ENCODE assay signal across 19 mouse cellular contexts in genomic region chr2:71973646-71974045, GRCm38 (mm10). TPM values are rescaled to one million over a fixed set of nuclear protein-coding genes. Genes with fewer than 3 reads are reported as not detected.
DNase-seq lines count a peak whose midpoint lies in the region; ATAC-seq and TF ChIP-seq lines count a peak whose summit lies in the region.
"Had no signal": no experiment of that assay in that cellular context is flagged by ENCODE, and none has a peak within 500 bp of the region (broad histone marks: within the 10 kb centered on the region; RNA-seq: fewer than 3 reads in every experiment).

No protein-coding gene starts in this region.

- no peaks in the 10 kb centered on the region for H3K36me3 ChIP-seq in liver, adult 2 months (ENCODE audit: control insufficient read depth, insufficient read depth, low read length)
- H3K36me3 ChIP-seq in liver, embryonic 12.5 days, result no peaks in the 10 kb centered on the region
- H3K36me3 ChIP-seq: embryonic facial prominence, embryonic 10.5 days; embryonic facial prominence, embryonic 12.5 days; forebrain, embryonic 15.5 days; G1E had no signal

- no peak for TF ChIP-seq CTCF in liver, adult 2 months (IDR thresholded peaks at IDR 0.05; ENCODE audit: low read depth, low read length)

- H3K9me3 ChIP-seq in liver, embryonic 12.5 days (replicated peaks), result no peaks in the 10 kb centered on the region
- H3K9me3 ChIP-seq: embryonic facial prominence, embryonic 10.5 days; embryonic facial prominence, embryonic 12.5 days; forebrain, embryonic 13.5 days; forebrain, embryonic 15.5 days; G1E had no signal

- no peak overlapping the region for H3K9ac ChIP-seq in liver, adult 2 months (ENCODE audit: low read depth, low read length)
- no peak overlapping the region for H3K9ac ChIP-seq in liver, embryonic 12.5 days
- H3K9ac ChIP-seq: embryonic facial prominence, embryonic 12.5 days; forebrain, embryonic 13.5 days; forebrain, embryonic 15.5 days; forebrain, postnatal 0 days had no signal

- peak; percentile 21; the same call in 1 of the 2 replicates for ATAC-seq in cerebellum, adult (ENCODE audit: insufficient number of reproducible peaks, low FRiP score, low TSS enrichment)
- no peak for ATAC-seq in liver, embryonic 12.5 days
- ATAC-seq: activated CD4-positive, CD25-positive, alpha-beta regulatory T cell, adult 4 months; CD4-positive, CD25-positive, alpha-beta regulatory T cell, adult 4 months; forebrain, embryonic 13.5 days; forebrain, embryonic 15.5 days; Patski had no signal

- H3K27ac ChIP-seq in liver, adult 2 months (replicated peaks; ENCODE audit: insufficient read depth, low read depth, low read length), result no peak overlapping the region
- no peak overlapping the region for H3K27ac ChIP-seq in liver, embryonic 12.5 days
- H3K27ac ChIP-seq: embryonic facial prominence, embryonic 10.5 days; embryonic facial prominence, embryonic 12.5 days; forebrain, embryonic 13.5 days; forebrain, embryonic 15.5 days had no signal

- no peak overlapping the region for H3K4me2 ChIP-seq in liver, embryonic 12.5 days
- H3K4me2 ChIP-seq: embryonic facial prominence, embryonic 12.5 days; forebrain, embryonic 13.5 days; forebrain, embryonic 15.5 days had no signal

- 59% methylated on average over 3 of the region's 3 CpGs for WGBS in liver, adult 2 months
- 66% methylated on average over 3 of the region's 3 CpGs for WGBS in liver, embryonic 12.5 days (ENCODE audit: insufficient replicate concordance)

- no peak overlapping the region for H3K4me3 ChIP-seq in liver, adult 2 months (ENCODE audit: insufficient read depth, low read depth, low read length)
- H3K4me3 ChIP-seq in liver, embryonic 12.5 days, result no peak overlapping the region
- H3K4me3 ChIP-seq: embryonic facial prominence, embryonic 10.5 days; embryonic facial prominence, embryonic 12.5 days; forebrain, embryonic 13.5 days; forebrain, embryonic 15.5 days had no signal

- no peaks in the 10 kb centered on the region for H3K79me2 ChIP-seq in liver, adult 2 months (ENCODE audit: control insufficient read depth, insufficient read depth, low read length)

- no peaks in the 10 kb centered on the region for H3K27me3 ChIP-seq in liver, adult 2 months (ENCODE audit: control insufficient read depth, insufficient read depth, low read length)
- H3K27me3 ChIP-seq in liver, embryonic 12.5 days (replicated peaks), result peaks cover 14% of the 10 kb centered on the region; the same call in 1 of the 2 replicates
- H3K27me3 ChIP-seq: CH12.LX; embryonic facial prominence, embryonic 12.5 days; forebrain, embryonic 13.5 days; forebrain, embryonic 15.5 days had no signal

- H3K4me1 ChIP-seq in liver, adult 2 months (ENCODE audit: control insufficient read depth, insufficient read depth, low read length), result 0 out of 2 replicates have a peak, but pooled peaks cover 2% of the 10 kb centered on the region
- no peaks in the 10 kb centered on the region for H3K4me1 ChIP-seq in liver, embryonic 12.5 days
- H3K4me1 ChIP-seq: embryonic facial prominence, embryonic 10.5 days; embryonic facial prominence, embryonic 12.5 days; forebrain, embryonic 15.5 days had no signal

- DNase-seq in cerebellum, adult 9-10 months, result no peak
- DNase-seq in cerebellum, adult 9-11 months, result peak; percentile 51
- DNase-seq in cerebellum, postnatal 36 days, result no peak
- peak; percentile 63 for DNase-seq in heart, adult 11 months
- no peak for DNase-seq in heart, postnatal 36 days
- peak; percentile 54 for DNase-seq in liver, adult 2 months (ENCODE audit: extremely low read depth, low read depth, low spot score)
- DNase-seq: B cell, adult 2 months; forebrain, postnatal 0 days had no signal

- TF ChIP-seq POLR2A in liver, adult 2 months (IDR thresholded peaks at IDR 0.05; ENCODE audit: extremely low read depth, insufficient read depth, low read length), result no peak

- intact Hi-C loops in heart, postnatal 36 days (cut with DNase I), result no loop called here

RNA-seq across cellular contexts. Expression of gene Rapgef4, which starts 7.4 kb away (rescaled TPM):
- 10 to 100 TPM; 25.8 to 33.4 TPM for total RNA-seq in heart, postnatal 36 days (2021)
- total RNA-seq in liver, adult 2 months (2014; rRNA removed), result 185 and 223 TPM in 2 replicates
- 52.0 and 66.1 TPM in 2 replicates for polyA plus RNA-seq in liver, adult 2 months (2012; rRNA removed)
- polyA plus RNA-seq in liver, embryonic 12.5 days (2016; fragmentation: Nextera tagmentation; extraction: Ambion mirVana), result 3.6 and 3.8 TPM in 2 replicates
- polyA plus RNA-seq: G1E had no signal

Comparison
In these comparisons a context has a peak if more than half of its experiments do, and no peak if none do; other contexts are left out.
1. DNase-seq: peak in cerebellum, adult 9-11 months (single experiment), heart, adult 11 months (single experiment) and liver, adult 2 months (single experiment); none in cerebellum, adult 9-10 months (single experiment), cerebellum, postnatal 36 days (0 of 2) and heart, postnatal 36 days (0 of 2).